Mouse (Mus musculus): Measurements from ENCODE around the gene Srsf3.

Gene Srsf3

DNA sequence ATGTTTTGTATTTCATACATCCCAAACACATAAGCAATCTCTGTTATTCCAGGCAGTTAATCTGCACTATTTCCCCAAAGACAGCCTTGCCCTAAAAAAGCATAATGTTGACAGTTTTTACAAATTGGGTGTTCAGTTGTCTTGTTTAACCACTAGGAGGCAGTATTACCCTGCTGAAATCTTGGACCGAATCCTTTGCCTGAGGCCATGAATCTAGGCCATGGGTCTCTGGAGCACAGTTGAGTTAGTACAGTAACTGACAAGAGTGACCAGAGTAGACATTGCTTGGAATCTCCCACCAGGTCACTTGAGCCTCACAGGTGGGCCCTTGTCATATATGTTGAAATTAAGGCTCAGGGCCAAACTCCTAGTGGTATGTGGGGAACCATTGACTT, 12.5 kb downstream of the Srsf3 start:
- in situ Hi-C loops (cut with MboI, MseI) = no loop called here

DNA sequence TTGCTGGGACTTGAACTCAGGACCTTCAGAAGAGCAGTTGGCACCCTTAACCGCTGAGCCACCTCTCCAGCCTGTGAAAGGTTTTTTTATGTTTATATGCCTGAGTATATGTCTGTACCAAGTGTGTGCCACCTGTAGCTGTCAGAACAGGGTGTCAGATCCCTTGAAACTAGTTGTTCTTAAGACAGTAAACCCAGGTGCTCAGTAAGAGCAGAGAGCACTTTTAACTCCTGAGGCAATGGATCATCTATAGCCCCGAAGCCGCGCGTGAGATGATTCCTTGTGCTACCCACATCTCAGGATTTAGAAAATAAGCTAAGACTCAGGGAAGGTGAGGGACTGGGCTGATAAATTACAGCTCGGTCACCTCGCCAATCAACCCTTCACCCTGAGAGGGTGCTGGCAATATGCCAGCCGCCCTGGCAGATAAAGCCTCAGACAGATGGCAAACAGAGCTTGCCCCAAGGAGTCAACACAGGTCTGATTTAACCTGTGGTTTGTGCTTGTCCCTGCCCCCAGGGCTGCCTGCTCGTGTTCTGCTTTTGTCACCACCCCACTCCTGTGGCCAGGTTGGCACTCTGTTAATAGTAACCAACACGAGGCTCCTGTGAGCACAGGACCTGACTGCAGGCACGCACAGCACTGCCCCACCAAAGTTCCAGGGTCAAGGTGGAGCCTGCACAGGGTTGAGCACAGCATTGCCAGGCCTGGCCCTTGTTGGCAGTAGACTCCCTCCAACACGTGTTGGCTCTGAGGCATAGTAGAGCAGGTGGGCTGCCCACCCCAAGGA, 13.5 kb downstream of the Srsf3 start:
- in situ Hi-C loops (cut with MboI, MseI) = no loop called here

DNA sequence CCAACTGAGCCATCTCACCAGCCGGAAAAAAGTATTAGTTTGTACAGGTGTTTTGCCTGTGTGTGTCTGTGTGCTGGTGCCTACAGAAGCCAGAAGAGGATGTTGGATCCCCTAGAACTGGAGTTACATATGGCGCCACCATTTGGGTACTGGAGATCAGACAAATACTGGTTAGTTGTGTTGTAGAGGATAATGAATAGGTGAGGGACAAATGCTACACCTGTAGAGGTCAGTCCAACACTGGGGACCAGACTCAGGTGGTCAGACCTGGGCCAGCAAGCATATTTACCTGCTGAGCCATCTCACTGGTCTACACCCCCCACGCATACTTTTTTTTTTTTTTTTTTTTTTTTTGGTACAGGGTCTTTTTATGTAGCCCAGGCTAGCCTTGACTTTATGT, 14.4 kb downstream of the Srsf3 start:
- in situ Hi-C loops (cut with MboI, MseI) = no loop called here

DNA sequence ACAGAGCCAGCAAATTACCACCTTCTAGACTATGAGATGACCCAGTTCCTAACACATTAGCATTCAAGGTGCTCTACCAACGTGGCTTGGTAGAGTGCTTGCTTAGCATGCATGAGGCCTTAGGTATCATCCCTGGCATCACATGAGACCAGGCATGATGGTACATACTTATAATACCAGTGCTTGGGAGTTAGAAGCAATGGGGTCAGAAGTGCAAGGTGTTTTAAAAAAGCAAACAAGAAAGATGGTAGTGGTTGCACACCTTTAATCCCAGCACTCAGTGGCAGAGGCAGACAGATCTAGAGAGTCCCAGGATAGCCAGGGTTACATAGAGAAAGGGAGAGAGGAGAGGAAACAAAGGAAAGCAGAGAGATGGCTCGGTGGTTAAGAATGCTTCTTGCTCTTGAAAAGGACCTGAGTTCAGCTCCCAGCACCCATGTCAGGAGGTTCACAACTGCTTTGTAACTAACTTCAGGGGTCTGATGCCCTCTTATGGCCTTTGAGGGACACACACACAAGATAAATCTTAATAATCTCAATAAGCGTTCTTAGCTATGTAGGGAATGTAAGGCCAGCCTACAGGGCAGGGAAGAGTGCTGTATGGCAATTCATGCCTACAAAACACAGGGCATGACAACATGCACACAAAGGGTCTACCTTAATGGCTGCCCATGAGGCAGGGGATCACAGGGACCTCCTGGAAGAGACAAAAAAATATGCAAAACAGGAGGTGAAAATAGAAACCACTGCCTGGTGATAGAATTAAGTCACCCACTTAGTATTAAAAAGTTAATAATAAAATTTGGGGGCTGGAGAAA, 15.5 kb downstream of the Srsf3 start:
- in situ Hi-C loops (cut with MboI, MseI) = no loop called here

DNA sequence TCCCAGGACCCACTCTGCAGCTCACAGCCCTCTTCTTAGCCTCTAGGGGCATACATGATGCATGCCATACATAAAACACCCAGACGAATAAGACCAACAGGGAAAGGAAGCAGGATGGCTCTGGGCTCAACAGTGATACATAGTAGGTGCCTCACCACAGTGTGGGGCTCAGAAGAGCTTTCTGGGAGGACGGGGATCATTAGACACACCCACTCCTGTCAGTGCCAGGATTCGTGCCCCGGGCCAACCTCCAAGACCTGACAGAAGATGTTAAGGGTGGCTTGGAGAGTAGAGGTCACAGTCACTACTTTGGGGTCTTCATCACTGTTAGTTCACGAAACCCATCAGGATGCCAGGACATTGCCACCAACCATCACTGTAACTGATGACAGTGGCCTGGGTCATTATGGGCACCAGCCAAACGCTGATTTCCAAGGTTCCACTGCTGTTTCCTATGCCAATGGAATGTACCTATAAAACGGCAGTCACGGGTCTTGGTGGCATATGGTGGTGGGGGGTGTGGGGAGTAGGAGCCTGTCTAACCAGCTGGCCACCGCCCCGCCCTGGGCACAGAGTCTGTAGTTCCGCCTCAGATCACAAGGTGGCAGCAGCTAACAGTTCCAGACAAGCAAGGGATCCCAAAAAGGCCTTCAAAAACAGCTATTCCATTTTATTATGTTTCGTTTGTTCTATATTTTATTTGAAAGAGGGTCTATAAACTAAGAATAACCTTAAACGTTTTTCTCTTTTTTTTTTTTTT, 16.5 kb downstream of the Srsf3 start:
- in situ Hi-C loops (cut with MboI, MseI) = no loop called here

DNA sequence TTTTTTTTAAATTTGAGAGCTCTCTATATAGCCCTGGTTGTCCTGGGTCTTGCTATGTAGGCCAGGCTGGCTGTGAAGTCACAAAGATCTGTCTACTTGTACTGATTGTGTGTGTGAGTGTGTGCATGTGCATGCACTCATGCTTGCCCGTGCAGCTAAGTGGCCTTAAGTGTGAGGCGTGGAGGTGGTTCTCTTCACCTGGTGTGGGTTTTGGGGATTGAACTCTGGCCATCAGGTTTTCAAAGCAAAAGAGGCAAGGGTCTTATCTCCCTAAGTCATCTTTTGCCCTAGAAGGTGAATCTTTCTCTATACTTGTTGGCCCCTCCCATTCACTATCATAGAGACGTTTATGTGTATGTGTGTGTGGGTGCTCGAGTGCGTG, 17.1 kb downstream of the Srsf3 start:
- in situ Hi-C loops (cut with MboI, MseI) = no loop called here

DNA sequence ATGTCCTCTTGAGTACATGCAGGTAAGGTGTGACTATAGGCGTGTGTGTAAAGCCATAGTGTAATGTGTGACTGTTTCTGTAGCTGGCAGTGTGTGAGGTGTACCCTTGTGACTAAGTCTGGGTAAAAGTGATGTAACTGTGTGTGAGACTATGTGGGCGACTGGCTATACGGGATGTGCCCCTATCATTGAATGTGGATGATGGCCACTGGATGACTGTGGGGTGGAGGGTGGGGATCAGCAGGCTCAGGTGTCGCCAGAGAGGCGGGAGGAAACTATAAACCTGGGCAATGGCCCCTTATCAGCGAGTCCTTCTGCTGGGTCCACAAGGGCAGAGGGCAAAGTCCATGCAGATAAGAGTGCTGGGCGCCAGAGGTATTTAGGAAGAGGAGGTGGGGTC, 17.5 kb downstream of the Srsf3 start:
- in situ Hi-C loops (cut with MboI, MseI) = loop anchor here (5.0 kb wide), 3 partner anchors 42 to 192 kb away; partner anchors contain the start of gene Cdkn1a

DNA sequence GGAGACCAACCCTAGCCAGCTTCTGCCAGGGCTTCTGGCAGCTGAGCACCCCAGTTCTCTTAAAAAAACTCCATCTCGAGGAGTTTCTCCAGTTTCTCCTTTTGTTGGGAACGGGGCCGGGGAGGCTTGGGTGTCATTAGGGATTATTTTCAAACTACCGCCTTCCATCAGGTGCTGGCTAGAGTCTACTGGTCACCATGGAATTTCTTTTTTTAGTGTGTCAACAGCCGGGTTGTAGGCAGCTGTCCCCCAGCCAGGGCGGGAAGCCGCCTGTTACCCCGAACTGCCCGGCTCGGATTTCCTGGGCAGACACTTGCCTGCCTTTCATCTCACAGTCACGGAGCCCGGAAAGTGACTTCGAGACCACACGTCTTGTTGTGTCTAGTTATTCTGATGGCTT, 18.4 kb downstream of the Srsf3 start:
- in situ Hi-C loops (cut with MboI, MseI) = loop anchor here (5.0 kb wide), 3 partner anchors 42 to 192 kb away; partner anchors contain the start of gene Cdkn1a

DNA sequence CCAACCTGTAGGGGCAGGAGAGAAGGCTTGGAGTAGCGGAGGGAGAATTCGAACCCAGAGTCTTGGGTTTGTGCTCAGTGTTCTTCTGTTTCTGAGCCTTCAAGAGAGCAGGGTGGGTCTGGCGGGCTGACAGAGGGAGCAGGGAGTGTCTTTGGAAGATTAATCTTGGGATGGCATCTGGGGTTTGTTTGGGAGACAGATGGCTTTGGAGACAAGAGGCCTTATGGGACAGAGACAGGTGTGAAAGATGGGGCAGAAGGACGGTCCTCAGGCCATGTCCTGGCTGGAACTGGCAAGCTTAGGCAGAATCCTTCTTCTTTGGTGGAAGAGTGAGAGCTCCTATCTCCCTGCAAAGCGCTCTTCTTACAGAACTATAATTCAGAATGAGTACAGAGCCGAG, 20.6 kb downstream of the Srsf3 start:
- in situ Hi-C loops (cut with MboI, MseI) = loop anchor here (5.0 kb wide), 3 partner anchors 39 to 189 kb away; partner anchors contain the start of gene Cdkn1a

DNA sequence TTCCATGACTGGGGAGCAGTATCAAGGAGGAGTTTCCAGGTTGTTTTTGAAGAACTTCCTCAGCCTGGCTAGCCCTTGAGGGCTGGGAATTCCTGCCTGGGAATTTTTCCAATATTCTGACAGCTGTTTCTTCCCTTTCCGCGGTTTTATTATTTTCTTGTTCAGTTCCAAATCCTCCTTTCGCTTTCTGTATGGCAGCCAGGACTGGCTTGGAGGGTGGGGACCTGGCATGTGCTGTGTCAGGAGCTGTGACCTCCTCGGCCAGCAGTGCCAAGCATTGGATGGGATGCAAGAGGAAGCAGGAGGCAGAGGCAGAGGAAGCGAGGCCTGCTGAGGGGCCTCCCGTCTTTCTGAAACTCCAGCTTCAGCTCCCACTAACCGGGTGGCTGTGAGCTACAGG, 21.4 kb downstream of the Srsf3 start:
- in situ Hi-C loops (cut with MboI, MseI) = loop anchor here (5.0 kb wide), 3 partner anchors 38 to 188 kb away; partner anchors contain the start of gene Cdkn1a

DNA sequence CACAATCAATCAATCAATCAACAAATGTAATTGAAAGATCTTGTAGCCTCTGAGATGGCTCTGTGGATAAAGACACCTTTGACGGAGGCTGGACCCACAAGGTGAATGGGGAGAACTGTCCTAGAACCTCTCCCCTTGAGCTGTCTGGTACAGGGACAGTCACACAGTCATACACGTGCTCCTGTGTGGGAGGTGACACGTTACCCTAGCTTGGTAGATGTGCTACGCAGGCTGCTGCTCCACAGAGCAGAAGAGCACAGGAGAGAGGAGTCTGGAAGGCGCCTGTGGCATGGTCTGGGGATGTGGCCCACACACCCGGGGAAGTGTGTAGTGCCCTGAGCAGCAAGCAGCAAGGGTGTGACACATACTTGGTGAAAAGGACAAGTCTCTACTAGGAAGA, 22.0 kb downstream of the Srsf3 start:
- in situ Hi-C loops (cut with MboI, MseI) = loop anchor here (5.0 kb wide), 3 partner anchors 38 to 188 kb away; partner anchors contain the start of gene Cdkn1a

DNA sequence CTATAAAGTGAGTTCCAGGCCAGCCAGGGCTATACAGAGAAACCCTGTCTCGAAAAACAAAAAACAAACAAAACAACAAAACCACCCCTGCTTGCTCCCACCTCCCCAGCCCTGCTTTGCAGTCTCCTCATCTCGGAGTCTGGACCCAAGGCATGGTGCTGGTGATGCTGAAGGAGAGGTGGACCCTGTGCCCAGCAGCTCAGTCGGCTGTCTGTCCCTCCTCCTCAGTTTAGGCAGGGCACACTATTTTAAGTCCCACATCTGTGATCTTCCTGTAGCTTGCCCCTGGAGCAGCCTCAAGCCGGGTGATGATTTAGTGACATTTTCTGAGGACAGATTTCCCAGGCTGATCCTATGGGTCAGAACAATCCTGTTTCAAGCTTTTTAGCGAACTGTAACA, 23.2 kb downstream of the Srsf3 start:
- in situ Hi-C loops (cut with MboI, MseI) = no loop called here

DNA sequence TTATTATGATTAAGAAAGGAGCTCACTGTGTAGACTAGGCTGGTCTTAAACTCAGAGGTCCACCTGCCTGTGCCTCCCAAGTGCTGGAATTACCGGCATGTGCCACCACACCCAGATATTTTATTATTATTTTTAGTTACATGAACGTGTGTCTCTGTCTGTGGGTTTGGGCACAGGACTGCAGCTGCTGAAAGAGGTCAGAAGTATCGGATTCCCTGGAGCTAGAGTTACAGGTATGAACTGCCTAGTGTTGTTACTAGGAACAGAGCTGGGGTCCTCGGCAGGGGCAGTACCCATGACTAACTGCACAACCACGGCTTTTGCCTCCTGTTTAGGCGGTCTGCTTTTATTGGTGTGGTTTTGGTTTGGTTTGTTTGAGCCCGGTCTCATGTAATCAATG, 23.8 kb downstream of the Srsf3 start:
- in situ Hi-C loops (cut with MboI, MseI) = no loop called here

DNA sequence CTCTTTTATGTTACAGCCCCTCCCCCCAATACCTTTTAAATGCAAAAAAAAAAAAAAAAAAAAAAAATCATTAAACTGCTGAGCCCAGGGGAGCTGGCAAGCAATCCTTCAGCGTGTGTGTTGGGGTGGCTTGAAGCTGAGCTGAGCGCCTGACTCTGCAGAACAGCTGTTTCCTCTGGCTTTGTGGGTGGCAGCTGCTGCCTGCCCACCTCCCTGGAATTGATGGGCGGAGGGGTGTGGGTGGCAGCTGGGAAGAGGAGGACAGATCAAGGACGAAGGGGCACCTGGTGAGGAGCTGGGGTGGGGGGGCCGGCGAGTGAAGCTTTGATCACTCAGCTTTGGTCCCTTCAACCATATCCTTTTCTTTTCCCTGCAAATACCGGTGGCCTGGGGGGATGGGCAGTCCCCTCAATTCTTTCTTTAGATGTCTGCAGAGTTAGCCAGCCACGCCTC, 24.3 kb downstream of the Srsf3 start:
- in situ Hi-C loops (cut with MboI, MseI) = no loop called here

DNA sequence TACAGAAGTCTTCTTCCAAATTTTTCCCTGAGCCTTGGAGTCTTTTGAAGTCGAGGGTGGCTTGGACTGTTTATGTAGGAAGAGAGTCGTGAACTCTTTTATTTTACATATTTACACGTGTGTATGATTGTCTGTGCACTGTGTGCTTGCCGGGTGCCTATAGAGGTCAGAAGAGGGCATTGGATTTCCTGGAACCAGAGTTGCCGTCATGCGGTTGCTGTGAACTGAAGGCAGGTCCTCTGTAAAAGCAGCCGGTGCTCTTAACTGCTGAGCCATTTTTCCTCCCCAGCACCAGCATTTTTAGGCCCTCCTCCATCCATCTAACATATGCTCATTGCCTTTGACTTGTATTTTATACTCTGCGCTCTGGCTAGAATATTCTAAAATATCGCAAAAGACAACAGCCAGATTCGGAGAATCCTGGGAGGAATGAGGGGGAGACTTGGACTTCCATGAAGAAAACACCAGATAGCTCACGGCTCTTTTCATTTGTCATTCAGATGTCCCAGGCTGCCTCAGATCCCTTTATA, 25.0 kb downstream of the Srsf3 start:
- in situ Hi-C loops (cut with MboI, MseI) = no loop called here

DNA sequence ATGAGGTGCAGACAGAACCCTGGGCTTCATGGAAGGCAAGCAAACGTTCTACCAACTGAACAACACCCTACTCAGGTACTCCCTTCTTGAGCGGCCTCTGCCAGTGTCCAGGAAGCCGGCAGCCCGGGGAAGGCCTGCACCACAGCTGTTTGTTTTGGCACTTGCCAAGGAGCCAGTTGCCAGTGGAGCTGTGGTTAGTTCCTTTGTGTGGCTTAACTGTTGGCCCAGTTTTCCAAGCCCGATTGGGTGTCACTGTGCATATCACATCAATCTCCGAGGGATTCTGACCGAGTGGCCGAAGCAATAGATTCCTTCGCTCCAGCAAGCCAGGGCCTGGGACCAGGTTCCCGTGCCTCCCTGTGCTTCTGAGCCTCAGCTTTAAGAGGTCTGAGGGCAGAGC, 25.5 kb downstream of the Srsf3 start:
- in situ Hi-C loops (cut with MboI, MseI) = no loop called here

DNA sequence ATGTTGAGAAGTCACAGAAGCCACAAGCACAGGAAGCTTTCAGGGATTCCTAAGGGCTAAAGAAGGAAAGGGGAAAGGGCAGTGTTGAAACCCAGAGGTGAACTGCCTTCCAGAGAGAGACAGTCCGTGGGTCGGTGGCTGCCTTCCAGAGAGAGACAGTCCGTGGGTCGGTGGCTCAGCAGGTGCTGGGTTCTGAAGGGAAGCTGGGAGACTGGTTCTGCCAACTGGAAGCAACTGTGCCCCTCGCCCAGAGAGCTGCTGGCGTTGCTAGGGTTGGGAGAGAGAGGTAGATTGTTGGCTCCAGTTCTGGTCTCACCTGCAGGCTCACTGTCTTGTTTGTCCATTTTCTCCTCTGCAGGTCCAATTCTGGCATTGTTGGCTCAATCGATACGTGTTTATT, 26.1 kb downstream of the Srsf3 start:
- in situ Hi-C loops (cut with MboI, MseI) = no loop called here

DNA sequence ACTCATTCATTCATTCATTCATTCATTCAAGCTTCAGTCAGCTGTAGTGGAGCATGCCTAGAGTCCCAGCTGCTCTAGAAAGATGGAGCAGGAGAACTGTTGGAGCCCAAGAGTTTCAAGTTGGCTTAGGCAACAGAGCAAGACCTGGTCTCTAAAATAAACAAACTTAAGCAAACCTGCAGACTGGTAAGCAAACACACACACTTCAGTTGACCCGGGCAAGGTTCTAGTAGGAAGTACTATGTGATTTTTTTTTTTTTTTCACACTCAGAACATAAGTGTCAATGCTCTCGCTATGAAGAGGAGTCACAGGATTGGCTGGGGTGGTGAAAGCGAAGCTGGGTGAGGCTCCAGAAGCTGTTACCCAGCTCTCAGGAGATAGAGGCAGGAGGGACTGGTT, 27.2 kb downstream of the Srsf3 start:
- in situ Hi-C loops (cut with MboI, MseI) = no loop called here

DNA sequence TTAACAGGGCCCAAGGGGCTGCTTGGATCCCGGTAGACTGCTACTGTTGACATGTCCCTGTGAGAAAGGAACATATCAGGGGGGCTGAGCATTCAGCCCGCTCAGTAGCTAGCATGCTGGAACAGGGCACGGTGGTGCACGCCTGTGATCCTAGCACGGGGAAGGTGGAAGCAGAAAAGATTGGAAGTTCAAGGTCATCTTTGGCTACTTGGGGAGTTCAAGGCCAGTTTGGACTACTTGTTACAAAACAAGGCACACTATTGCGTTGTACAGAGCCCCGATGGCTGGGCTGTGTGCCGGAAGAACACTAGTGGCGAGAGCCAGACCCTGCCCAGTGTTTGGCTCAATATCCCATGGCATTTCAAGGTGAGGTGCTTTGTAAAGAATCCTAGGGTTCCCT, 28.5 kb downstream of the Srsf3 start:
- in situ Hi-C loops (cut with MboI, MseI) = no loop called here

DNA sequence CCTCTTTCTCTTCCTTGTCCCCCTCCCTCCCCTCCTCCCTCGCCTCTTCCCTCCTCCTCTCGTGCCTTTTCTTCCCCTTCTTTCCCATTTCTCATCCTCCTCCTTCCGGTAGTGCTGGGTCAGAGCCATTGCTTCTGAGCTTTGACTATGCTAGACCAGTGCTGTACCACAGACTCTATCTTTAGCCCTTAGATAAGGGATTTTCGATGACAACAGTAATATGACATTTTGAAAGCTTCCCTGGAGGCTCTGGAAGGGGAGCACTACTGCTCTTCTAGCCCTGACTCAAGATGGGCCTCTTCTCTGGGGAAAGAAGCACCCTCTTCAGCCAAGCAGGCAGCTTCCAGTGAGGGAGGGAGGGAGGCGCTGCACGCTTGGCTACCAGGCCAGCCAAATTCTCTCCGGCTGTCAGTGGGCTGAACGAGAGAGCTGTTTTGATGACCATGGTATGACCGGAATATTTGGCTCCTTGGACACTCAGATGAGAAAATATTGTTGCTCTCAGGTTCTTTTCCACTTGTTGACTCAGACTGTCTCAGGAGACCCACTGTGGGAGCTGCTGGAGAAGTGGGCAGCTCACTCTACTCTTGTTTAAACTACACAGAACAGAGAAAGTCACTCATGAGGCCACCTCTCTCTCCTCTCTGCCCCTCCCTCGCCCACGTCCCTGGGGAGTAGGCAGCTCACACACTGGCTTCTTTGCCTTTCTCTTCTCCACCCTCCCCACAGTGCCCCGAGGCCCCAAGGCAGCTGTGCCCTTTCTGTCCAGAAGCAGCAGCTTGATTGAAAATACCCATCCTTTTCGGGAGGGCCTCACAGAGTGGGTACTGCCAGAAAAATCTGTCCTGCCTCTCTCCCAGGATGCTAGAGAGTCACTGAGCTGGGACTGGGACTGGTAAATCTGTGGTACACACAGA, 29.9 kb downstream of the Srsf3 start:
- in situ Hi-C loops (cut with MboI, MseI) = no loop called here

Measured in T-helper 1 cell (primary cell).